Mouse (Mus musculus) thymus, adult 2 months (tissue): Measurements from ENCODE around the gene Creb5.

Source experiments
- CTCF ChIP-seq: fragments of 200-500 bp; IDR thresholded peaks from 2 replicates; pipeline ENCODE4 v1.5.1; 2012; ENCODE audit warnings: mild to moderate bottlenecking, control low read depth, low read length, moderate library complexity, borderline replicate concordance; ENCODE audit not compliant: control insufficient read depth, poor library complexity, insufficient read depth; ENCODE audit errors: extremely low read depth
- POLR2A ChIP-seq: fragments of 200-500 bp; IDR thresholded peaks from 2 replicates; pipeline ENCODE4 v1.6.1; 2012; ENCODE audit warnings: mild to moderate bottlenecking, low read length, control low read depth, moderate library complexity; ENCODE audit not compliant: control insufficient read depth, poor library complexity, insufficient read depth; ENCODE audit errors: extremely low read depth

- no peak for TF ChIP-seq CTCF
- TF ChIP-seq POLR2A = no peak
Observed at GRCm38 (mm10) chr6:53741222-53741621, 454.2 kb downstream of the Creb5 start.
